Mouse (Mus musculus) stomach, embryonic 14.5 days (tissue): ENCODE data around the gene Tsen54. TPM values are rescaled to one million over a fixed set of nuclear protein-coding genes. Genes with fewer than 3 reads are reported as not detected.

Experiments used
- ATAC-seq: fragments of 200-750 bp; cut with Nextera tagmentation; 2 replicates; pipeline ENCODE4 v1.8.0; 2017; ENCODE audit warnings: low read depth, moderate TSS enrichment; ENCODE audit not compliant: insufficient number of reproducible peaks, insufficient read depth, low FRiP score
- H3K27ac ChIP-seq: fragments of 300-500 bp; sonication (generic); 2 replicates; pipeline ENCODE4 v1.5.1; 2014; ENCODE audit warnings: mild to moderate bottlenecking, low read length, moderate library complexity, mixed read lengths
- H3K27me3 ChIP-seq: fragments of 300-500 bp; sonication (generic); 2 replicates; pipeline ENCODE4 v1.6.1; 2014; ENCODE audit warnings: low read length, control low read depth, mixed read lengths; ENCODE audit not compliant: control insufficient read depth, insufficient read depth
- H3K36me3 ChIP-seq: fragments of 300-500 bp; sonication (generic); 2 replicates; pipeline ENCODE4 v1.6.1; 2014; ENCODE audit warnings: mild to moderate bottlenecking, control low read depth, low read length, moderate library complexity, mixed read lengths; ENCODE audit not compliant: control insufficient read depth, insufficient read depth
- H3K4me1 ChIP-seq: fragments of 300-500 bp; sonication (generic); 2 replicates; pipeline ENCODE4 v1.6.1; 2014; ENCODE audit warnings: low read length, control low read depth, mixed read lengths; ENCODE audit not compliant: control insufficient read depth, insufficient read depth
- H3K4me2 ChIP-seq: fragments of 300-500 bp; sonication (generic); replicated peaks from 2 replicates; pipeline ENCODE4 v1.6.1; 2014; ENCODE audit warnings: low read depth, low read length, control low read depth
- H3K4me3 ChIP-seq: fragments of 300-500 bp; sonication (generic); 2 replicates; pipeline ENCODE4 v1.5.1; 2014; ENCODE audit warnings: low read depth, low read length, control low read depth
- H3K9ac ChIP-seq: fragments of 300-500 bp; sonication (generic); replicated peaks from 2 replicates; pipeline ENCODE4 v1.6.1; 2014; ENCODE audit warnings: low read depth, mild to moderate bottlenecking, control low read depth, low read length, moderate library complexity, mixed read lengths
- H3K9me3 ChIP-seq: fragments of 300-500 bp; sonication (generic); 2 replicates; pipeline ENCODE4 v1.6.1; 2016; ENCODE audit warnings: low read depth, low read length, control low read depth; ENCODE audit not compliant: control insufficient read depth
- WGBS: fragments of 180-500 bp; shearing (Covaris S2); extraction: QIAGEN DNeasy Blood & Tissue Kit; methylation state at CpG from one replicate; pipeline ENCODE4 v1.1.7; 2014; 5-methylcytosine and 5-hydroxymethylcytosine counted together
- microRNA-seq: library from miRNA; unstranded; fragments of <30 nt; microRNA quantifications from one replicate; pipeline ENCODE4, GENCODE M21; 2016
- polyA plus RNA-seq: library from polyadenylated mRNA; unstranded; fragments of >200 nt; fragmentation: Nextera tagmentation; extraction: Ambion mirVana; gene quantifications from 2 replicates; pipeline ENCODE4 v1.2.1, GENCODE M21; 2014

The Tsen54 gene
- polyA plus RNA-seq, 1 experiment from 2014 or later = 25.0 TPM

GRCm38 (mm10) chr11:115872437-115872836, 57.9 kb downstream of the Tsen54 start:
- no peak for ATAC-seq
- H3K9me3 ChIP-seq = no peaks in the 10 kb centered on the region
- no peaks in the 10 kb centered on the region for H3K4me1 ChIP-seq
- no peaks in the 10 kb centered on the region for H3K36me3 ChIP-seq
- 55% methylated on average over 4 of the region's 4 CpGs for WGBS
- H3K27me3 ChIP-seq = no peaks in the 10 kb centered on the region
- H3K4me3 ChIP-seq = no peak overlapping the region
- no peak overlapping the region for H3K27ac ChIP-seq
- H3K9ac ChIP-seq = no peak overlapping the region
- no peak overlapping the region for H3K4me2 ChIP-seq

Small RNAs within 50 kb of the gene (microRNA-seq; reads per million reads assigned to microRNA genes)
- 0.78 reads per million for gene Mir5621

Other genes starting within 250 kb of the Tsen54 start
- 88.8 and 96.0 TPM in 2 replicates for gene Mrps7, start 210.8 kb upstream of the Tsen54 start, polyA plus RNA-seq
- 18.6 and 21.2 TPM in 2 replicates for gene Gga3, start 210.7 kb upstream of the Tsen54 start, polyA plus RNA-seq
- 33.4 and 35.1 TPM in 2 replicates for gene Mif4gd, start 201.8 kb upstream of the Tsen54 start, polyA plus RNA-seq
- gene Slc25a19, start 186.4 kb upstream of the Tsen54 start, polyA plus RNA-seq = 21.5 and 24.3 TPM in 2 replicates
- 39.6 and 55.0 TPM in 2 replicates for gene Grb2, start 106.1 kb upstream of the Tsen54 start, polyA plus RNA-seq
- gene Tmem94, start 49.3 kb upstream of the Tsen54 start, polyA plus RNA-seq = 13.7 and 17.0 TPM in 2 replicates
- 14.3 and 15.3 TPM in 2 replicates for gene Caskin2, start 1.1 kb upstream of the Tsen54 start, polyA plus RNA-seq
- 37.6 and 41.1 TPM in 2 replicates for gene Llgl2, start 9.3 kb downstream of the Tsen54 start, polyA plus RNA-seq
- 3.1 and 5.9 TPM in 2 replicates for gene Myo15b, start 43.7 kb downstream of the Tsen54 start, polyA plus RNA-seq
- 2.1 TPM in 2 replicates for gene Smim5, start 85.2 kb downstream of the Tsen54 start, polyA plus RNA-seq
- gene Smim6, start 97.3 kb downstream of the Tsen54 start, polyA plus RNA-seq = 35.9 and 41.9 TPM in 2 replicates
- gene Sap30bp, start 118.6 kb downstream of the Tsen54 start, polyA plus RNA-seq = 35.8 and 43.6 TPM in 2 replicates
- 19.6 and 20.2 TPM in 2 replicates for gene Recql5, start 118.8 kb downstream of the Tsen54 start, polyA plus RNA-seq
- 10.2 and 10.7 TPM in 2 replicates for gene Itgb4, start 160.0 kb downstream of the Tsen54 start, polyA plus RNA-seq
- 157 and 164 TPM in 2 replicates for gene Galk1, start 198.0 kb downstream of the Tsen54 start, polyA plus RNA-seq
- gene H3f3b, start 213.2 kb downstream of the Tsen54 start, polyA plus RNA-seq = 1,982 and 2,067 TPM in 2 replicates
- 29.2 and 31.6 TPM in 2 replicates for gene Unk, start 215.6 kb downstream of the Tsen54 start, polyA plus RNA-seq